Mouse (Mus musculus): ENCODE results near the gene Rnf4. TPM values are rescaled to one million over a fixed set of nuclear protein-coding genes. Genes with fewer than 3 reads are reported as not detected.

Rnf4 gene
- total and polyA plus RNA-seq, 3 experiments, result 60.3 to 117 (median 112) TPM

- H3K4me2 ChIP-seq (ENCODE audit: insufficient read depth, low read depth, poor library complexity, severe bottlenecking), result no peak overlapping the region
- no peaks in the 10 kb centered on the region for H3K9me3 ChIP-seq (replicated peaks; ENCODE audit: low read length)
- H3K27ac ChIP-seq (ENCODE audit: insufficient read depth, low read depth), result no peak overlapping the region
- no peak overlapping the region for H3K9ac ChIP-seq (ENCODE audit: insufficient read depth, low read depth)
- dilution Hi-C loops (cut with MboI; ENCODE audit: extremely low pct_ligation_motif_present, extremely low pct_unique_long_range_greater_than_20kb, low sequenced_read_pairs), result no loop called here
- DNase-seq (ENCODE audit: extremely low read depth), result no peak
- peaks cover 0 to 10% of the 10 kb centered on the region in 2 experiments for H3K36me3 ChIP-seq (replicated peaks in 1 of 2; ENCODE audit: control insufficient read depth in 1 of 2, insufficient read depth in 1 of 2, low read length in 1 of 2)
- H3K79me2 ChIP-seq (replicated peaks; ENCODE audit: control insufficient read depth, extremely low read depth, insufficient read depth, poor library complexity, severe bottlenecking), result peaks cover 44% of the 10 kb centered on the region
- H3K27me3 ChIP-seq (replicated peaks), result no peaks in the 10 kb centered on the region
- no peak for TF ChIP-seq SIN3A (IDR thresholded peaks at IDR 0.05; ENCODE audit: low read length)
- TF ChIP-seq MXI1 (IDR thresholded peaks at IDR 0.05; ENCODE audit: low read depth, low read length), result no peak
- H3K4me1 ChIP-seq (ENCODE audit: control insufficient read depth in 1 of 2, insufficient read depth in 2 of 2), result peaks cover 2 to 24% of the 10 kb centered on the region in 2 experiments; a peak in 3 of 4 replicates
- H3K4me3 ChIP-seq (replicated peaks in 1 of 3; ENCODE audit: low read depth in 2 of 3, low read length in 2 of 3, poor library complexity in 1 of 3), result no peak overlapping the region
- in situ Hi-C loops (cut with MboI; ENCODE audit: low pct_ligation_motif_present, low pct_unique_long_range_greater_than_20kb, low sequenced_read_pairs), result no loop called here
Measured at GRCm38 (mm10) chr5:34372141-34372540, 36.1 kb downstream of the Rnf4 start.

- Histone ChIP-seq H3K4me2 (ENCODE audit: insufficient read depth, low read depth, poor library complexity, severe bottlenecking) (no peak overlapping the region), H3K79me2 (replicated peaks; ENCODE audit: control insufficient read depth, extremely low read depth, insufficient read depth, poor library complexity, severe bottlenecking) (peaks cover 48% of the 10 kb centered on the region), H3K27ac (ENCODE audit: insufficient read depth, low read depth) (no peak overlapping the region), H3K36me3 (replicated peaks in 1 of 2; ENCODE audit: control insufficient read depth in 1 of 2, insufficient read depth in 1 of 2, low read length in 1 of 2) (peaks cover 0 to 11% of the 10 kb centered on the region in 2 experiments), H3K9me3 (replicated peaks; ENCODE audit: low read length) (no peaks in the 10 kb centered on the region), H3K4me3 (replicated peaks in 1 of 3; ENCODE audit: low read depth in 2 of 3, low read length in 2 of 3, poor library complexity in 1 of 3) (no peak overlapping the region), H3K27me3 (replicated peaks) (no peaks in the 10 kb centered on the region), H3K9ac (ENCODE audit: insufficient read depth, low read depth) (no peak overlapping the region), H3K4me1 (ENCODE audit: control insufficient read depth in 1 of 2, insufficient read depth in 2 of 2) (peaks cover 2 to 24% of the 10 kb centered on the region in 2 experiments; a peak in 3 of 4 replicates)
- in situ Hi-C loops (cut with MboI; ENCODE audit: low pct_ligation_motif_present, low pct_unique_long_range_greater_than_20kb, low sequenced_read_pairs), result no loop called here
- DNase-seq (ENCODE audit: extremely low read depth), result no peak
- dilution Hi-C loops (cut with MboI; ENCODE audit: extremely low pct_ligation_motif_present, extremely low pct_unique_long_range_greater_than_20kb, low sequenced_read_pairs), result no loop called here
- TF ChIP-seq USF1 (IDR thresholded peaks at IDR 0.05; ENCODE audit: low read depth, low read length), result no peak
- no peak for TF ChIP-seq MXI1 (IDR thresholded peaks at IDR 0.05; ENCODE audit: low read depth, low read length)
- TF ChIP-seq KAT2A (IDR thresholded peaks at IDR 0.05; ENCODE audit: insufficient replicate concordance, low read length), result no peak
- no peak for TF ChIP-seq MEF2A (IDR thresholded peaks at IDR 0.05; ENCODE audit: borderline replicate concordance, low read depth, low read length)
- TF ChIP-seq JUN (IDR thresholded peaks at IDR 0.05; ENCODE audit: insufficient read depth, low read depth, low read length), result no peak
- TF ChIP-seq ZKSCAN1 (IDR thresholded peaks at IDR 0.05; ENCODE audit: borderline replicate concordance, low read depth, low read length), result no peak
- no peak for TF ChIP-seq GABPA (IDR thresholded peaks at IDR 0.05; ENCODE audit: insufficient replicate concordance, low read depth, low read length)
- TF ChIP-seq HCFC1 (IDR thresholded peaks at IDR 0.05; ENCODE audit: low read depth, low read length), result no peak
- TF ChIP-seq MAX (IDR thresholded peaks at IDR 0.05; ENCODE audit: low read length), result no peak
- TF ChIP-seq RCOR1 (conservative IDR thresholded peaks at IDR 0.05; ENCODE audit: low read depth, low read length), result no peak
- TF ChIP-seq TCF12 (IDR thresholded peaks at IDR 0.05; ENCODE audit: low read depth, low read length), result no peak
- TF ChIP-seq ETS1 (conservative IDR thresholded peaks at IDR 0.05; ENCODE audit: low read depth, low read length), result no peak
Measured at GRCm38 (mm10) chr5:34372541-34372940, 36.5 kb downstream of the Rnf4 start.

- Histone ChIP-seq H3K9ac (ENCODE audit: insufficient read depth, low read depth) (no peak overlapping the region), H3K27ac (ENCODE audit: insufficient read depth, low read depth) (no peak overlapping the region), H3K4me1 (ENCODE audit: control insufficient read depth in 1 of 2, insufficient read depth in 2 of 2) (no peaks in the 10 kb centered on the region; a peak in 2 of 4 replicates), H3K4me2 (ENCODE audit: insufficient read depth, low read depth, poor library complexity, severe bottlenecking) (no peak overlapping the region), H3K36me3 (replicated peaks in 1 of 2; ENCODE audit: control insufficient read depth in 1 of 2, insufficient read depth in 1 of 2, low read length in 1 of 2) (peaks cover 0 to 6% of the 10 kb centered on the region in 2 experiments), H3K79me2 (replicated peaks; ENCODE audit: control insufficient read depth, extremely low read depth, insufficient read depth, poor library complexity, severe bottlenecking) (peaks cover 46% of the 10 kb centered on the region), H3K4me3 (replicated peaks in 1 of 3; ENCODE audit: low read depth in 2 of 3, low read length in 2 of 3, poor library complexity in 1 of 3) (no peak overlapping the region), H3K27me3 (replicated peaks) (no peaks in the 10 kb centered on the region), H3K9me3 (replicated peaks; ENCODE audit: low read length) (no peaks in the 10 kb centered on the region)
- dilution Hi-C loops (cut with MboI; ENCODE audit: extremely low pct_ligation_motif_present, extremely low pct_unique_long_range_greater_than_20kb, low sequenced_read_pairs), result no loop called here
- DNase-seq (ENCODE audit: extremely low read depth), result no peak
- in situ Hi-C loops (cut with MboI; ENCODE audit: low pct_ligation_motif_present, low pct_unique_long_range_greater_than_20kb, low sequenced_read_pairs), result no loop called here
- TF ChIP-seq JUN (IDR thresholded peaks at IDR 0.05; ENCODE audit: insufficient read depth, low read depth, low read length), result no peak
- TF ChIP-seq MAFK (IDR thresholded peaks at IDR 0.05; ENCODE audit: insufficient replicate concordance, low read length), result no peak
- TF ChIP-seq NELFE (IDR thresholded peaks at IDR 0.05; ENCODE audit: low read depth, low read length), result no peak
- no peak for TF ChIP-seq CHD2 (IDR thresholded peaks at IDR 0.05; ENCODE audit: low read length)
- no peak for TF ChIP-seq USF1 (IDR thresholded peaks at IDR 0.05; ENCODE audit: low read depth, low read length)
- no peak for TF ChIP-seq ELF1 (IDR thresholded peaks at IDR 0.05; ENCODE audit: low read depth, low read length)
- no peak for TF ChIP-seq JUND (conservative IDR thresholded peaks at IDR 0.05; ENCODE audit: low read depth, low read length)
- TF ChIP-seq KAT2A (IDR thresholded peaks at IDR 0.05; ENCODE audit: insufficient replicate concordance, low read length), result no peak
- TF ChIP-seq RCOR1 (conservative IDR thresholded peaks at IDR 0.05; ENCODE audit: low read depth, low read length), result no peak
- no peak for TF ChIP-seq ZNF384 (IDR thresholded peaks at IDR 0.05; ENCODE audit: low read depth, low read length)
- TF ChIP-seq E2F4 (IDR thresholded peaks at IDR 0.05; ENCODE audit: insufficient replicate concordance, low read depth, low read length), result no peak
- no peak for TF ChIP-seq SIN3A (IDR thresholded peaks at IDR 0.05; ENCODE audit: low read length)
- TF ChIP-seq EP300 (IDR thresholded peaks at IDR 0.05; ENCODE audit: low read length), result no peak
- no peak for TF ChIP-seq ETS1 (conservative IDR thresholded peaks at IDR 0.05; ENCODE audit: low read depth, low read length)
Measured at GRCm38 (mm10) chr5:34378787-34379186, 42.7 kb downstream of the Rnf4 start.
